Mouse (Mus musculus): Measurements from ENCODE around the gene Dgcr2.
A peak's percentile ranks its signal among the peaks of the same experiment; 100 is the strongest.

Gene Dgcr2

GRCm38 (mm10) chr16:17911052-17911595 lies 12.8 kb upstream of the Dgcr2 start, which contains the start of gene Ess2:
Gene Ess2, minus strand, starts transcription at chr16:17911348.
- peak; percentile 69 to 80 for DNase-seq (ENCODE audit: low spot score in 2 of 2)

DNA sequence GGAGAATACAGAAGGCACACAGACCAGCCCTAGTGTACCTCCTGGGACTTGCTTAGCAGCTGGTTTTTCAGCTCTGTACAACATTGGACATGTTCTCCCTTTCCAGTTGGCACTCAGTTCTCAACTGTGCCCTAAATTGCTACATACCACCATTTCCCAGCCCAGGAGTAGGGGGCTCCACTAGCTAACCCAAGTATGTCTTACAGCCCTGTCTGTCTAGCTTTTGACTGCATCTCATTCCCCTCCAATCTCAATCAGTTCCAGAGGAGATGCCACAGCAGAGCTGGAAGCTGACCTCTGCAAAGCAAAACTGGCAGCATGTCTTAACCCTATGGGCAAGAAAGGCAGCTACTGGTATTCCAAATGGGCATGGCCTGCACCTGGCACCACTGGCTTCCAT lies 2.3 kb downstream of the Dgcr2 start:
- no peak for DNase-seq (ENCODE audit: low spot score in 2 of 2)

GRCm38 (mm10) chr16:17893923-17894322 lies 4.4 kb downstream of the Dgcr2 start, which contains the start of gene Tssk1:
Gene Tssk1, plus strand, starts transcription at chr16:17894223.
- DNase-seq (ENCODE audit: low spot score in 2 of 2): no peak

DNA sequence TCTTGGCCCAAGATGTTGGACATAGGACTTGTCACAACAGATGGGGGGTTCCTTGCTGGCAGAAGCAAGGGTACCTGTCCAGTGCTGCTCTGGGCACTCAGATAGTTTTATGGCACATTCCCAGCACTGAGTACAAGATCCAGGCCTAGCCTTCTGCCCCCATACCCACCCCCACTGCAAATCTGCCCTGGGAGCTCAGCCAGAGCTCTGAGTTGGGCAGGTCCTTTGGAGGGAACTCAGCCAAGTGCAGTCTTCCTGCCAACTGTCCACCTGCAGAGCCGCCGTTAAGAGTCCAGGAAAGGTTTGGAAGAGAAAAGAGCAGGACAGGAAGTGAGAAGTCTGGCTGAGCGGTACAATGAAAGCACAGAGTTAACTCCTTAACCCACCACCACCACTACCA lies 5.8 kb downstream of the Dgcr2 start:
- no peak for DNase-seq (ENCODE audit: low spot score in 2 of 2)

DNA sequence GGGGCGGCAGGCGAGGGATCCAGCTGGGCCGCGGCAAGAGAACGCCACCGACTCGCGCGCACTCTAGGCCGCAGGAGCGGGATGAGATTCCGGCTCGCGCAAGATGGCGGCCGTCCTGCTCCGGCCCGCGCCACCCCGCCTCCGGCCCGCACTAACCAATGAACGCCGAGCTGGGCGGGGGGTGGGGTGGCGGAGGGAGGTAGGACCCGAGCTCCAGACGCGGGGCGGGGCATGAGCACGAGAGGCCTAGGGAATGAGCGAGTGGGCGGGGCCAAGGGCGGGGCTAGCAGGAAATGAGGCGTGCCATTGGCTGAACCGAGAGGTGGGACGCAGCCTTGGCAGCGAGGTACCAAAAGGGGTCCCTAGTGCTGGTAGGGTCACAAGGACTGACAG lies 6.8 kb downstream of the Dgcr2 start, which contains the start of gene Gm20518:
TSS of gene Gm20518 (minus strand) at position 105 of the 393 bp plus-strand sequence.
- peak; percentile 99 for DNase-seq (ENCODE audit: low spot score in 2 of 2)

DNA sequence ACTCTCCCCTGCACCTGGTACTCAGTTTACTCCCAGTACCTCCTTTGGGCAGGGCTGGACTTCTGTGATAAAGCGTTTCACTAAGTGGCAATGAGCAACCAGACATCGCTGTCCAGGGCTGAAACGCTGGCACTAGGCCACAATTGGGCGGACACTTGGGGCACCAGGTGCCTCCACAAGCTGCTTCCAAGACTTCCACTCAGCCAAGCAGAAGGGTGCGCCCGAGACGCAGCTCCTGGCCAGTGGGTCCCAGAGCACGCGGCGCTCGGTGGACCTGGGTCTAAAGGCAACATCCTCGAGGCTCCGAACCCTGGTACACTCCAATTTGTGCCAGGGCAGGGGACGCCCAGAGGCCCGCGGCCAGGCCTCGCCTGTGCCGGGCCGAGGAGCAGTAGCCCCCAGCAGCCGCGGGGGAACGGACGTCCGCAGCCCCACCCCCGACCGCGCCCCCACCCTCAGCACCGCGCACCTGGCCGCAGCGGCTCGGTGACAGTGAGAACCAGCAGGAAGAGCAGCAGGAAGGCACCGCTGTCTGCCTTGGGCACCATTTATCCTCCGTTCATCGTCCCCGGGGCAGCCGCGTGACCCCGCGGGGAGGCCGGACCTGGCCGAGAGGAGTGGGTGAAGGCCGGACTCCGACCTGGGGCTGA lies 7.3 kb downstream of the Dgcr2 start:
- DNase-seq (ENCODE audit: low spot score in 2 of 2): peak; percentile 66 to 69

DNA sequence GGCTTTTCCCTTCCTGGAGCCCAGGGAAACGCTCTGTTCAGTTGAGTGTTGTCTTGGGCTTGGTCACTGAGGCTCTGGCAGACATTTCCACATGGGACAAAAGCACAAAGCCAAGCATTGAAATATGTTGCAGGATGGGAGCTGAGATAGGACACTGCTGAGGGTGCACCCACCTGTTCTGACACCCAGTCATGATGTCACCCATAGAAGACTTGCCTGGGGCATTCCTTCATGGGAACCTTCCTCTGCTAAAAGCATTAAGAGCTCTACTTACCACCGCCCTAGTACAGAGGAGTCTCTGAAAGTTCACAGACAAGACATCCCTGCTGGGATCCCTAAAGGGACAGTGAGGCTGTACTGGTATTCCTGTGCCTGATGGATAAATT lies 8.0 kb downstream of the Dgcr2 start:
- no peak for DNase-seq (ENCODE audit: low spot score in 2 of 2)

DNA sequence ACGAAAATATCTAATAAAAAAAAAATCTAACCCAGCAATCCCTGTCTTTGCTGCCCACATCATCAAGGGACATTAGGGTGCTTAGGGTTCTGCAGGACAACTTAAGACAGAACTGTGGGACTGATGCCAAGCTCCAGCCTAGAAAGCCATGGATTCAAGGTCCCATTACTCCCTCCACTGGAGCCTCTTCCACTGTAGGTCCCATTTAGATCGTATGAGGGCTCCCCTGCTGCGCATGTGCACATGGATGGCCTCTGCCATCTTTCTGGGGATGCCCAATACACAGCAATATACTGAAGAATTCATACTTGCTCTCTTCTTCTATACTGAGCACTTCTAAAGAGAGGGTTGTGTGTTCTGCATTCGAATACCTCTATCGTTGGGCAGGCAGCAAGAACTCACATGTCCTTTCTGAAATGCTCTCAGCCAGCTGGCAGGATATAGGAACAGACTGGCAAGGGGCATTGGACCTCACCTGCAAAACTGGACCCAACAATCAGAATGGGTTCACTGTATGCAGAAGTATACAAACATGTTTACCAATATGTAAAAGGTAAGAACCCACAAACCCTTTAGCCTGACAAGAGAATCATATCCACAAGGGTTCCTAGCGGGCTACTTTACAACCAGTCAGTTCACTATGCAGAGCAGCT lies 8.5 kb downstream of the Dgcr2 start:
- DNase-seq (ENCODE audit: low spot score in 2 of 2): no peak

DNA sequence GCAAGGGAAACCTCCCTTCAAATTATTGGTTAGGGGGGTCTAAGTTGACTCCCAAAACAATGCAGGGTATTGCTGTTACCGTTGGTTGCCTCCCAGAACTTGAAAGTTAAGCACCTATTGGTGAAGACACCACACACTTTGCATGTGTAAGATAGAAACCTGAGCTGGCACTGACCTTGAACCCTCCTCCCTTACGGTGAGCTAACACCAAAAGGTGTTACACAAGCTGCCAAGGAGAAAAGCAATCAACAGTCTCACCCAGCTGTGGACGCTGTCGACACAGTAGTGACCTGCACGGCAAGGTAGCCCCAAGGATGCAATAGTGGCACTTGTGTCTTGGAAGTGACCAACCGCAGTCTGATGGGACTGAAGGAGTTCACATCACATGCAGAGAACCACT lies 14.2 kb downstream of the Dgcr2 start:
- DNase-seq (ENCODE audit: low spot score in 2 of 2): no peak

DNA sequence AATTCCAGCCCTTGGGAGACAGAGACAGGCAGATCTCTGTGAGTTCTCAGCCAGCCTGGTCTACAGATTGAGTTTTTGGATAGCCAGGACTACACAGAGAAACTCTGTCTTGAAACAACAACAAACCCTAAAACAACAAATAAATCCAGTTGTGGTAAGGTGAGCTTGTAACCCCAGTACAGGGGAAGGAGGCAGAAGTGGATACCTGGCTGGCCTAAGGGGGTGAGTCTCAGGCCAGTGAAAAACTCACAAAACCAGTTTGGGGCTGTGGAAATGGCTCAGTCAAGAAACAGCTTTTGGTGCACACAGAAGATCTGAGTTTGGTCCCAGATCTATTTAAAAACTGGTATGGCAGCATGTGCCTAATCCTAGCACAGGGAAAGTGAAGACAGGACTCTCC lies 16.2 kb downstream of the Dgcr2 start:
- DNase-seq (ENCODE audit: low spot score in 2 of 2): no peak

GRCm38 (mm10) chr16:17879571-17879970 lies 18.8 kb downstream of the Dgcr2 start:
- DNase-seq (ENCODE audit: low spot score in 2 of 2): no peak

DNA sequence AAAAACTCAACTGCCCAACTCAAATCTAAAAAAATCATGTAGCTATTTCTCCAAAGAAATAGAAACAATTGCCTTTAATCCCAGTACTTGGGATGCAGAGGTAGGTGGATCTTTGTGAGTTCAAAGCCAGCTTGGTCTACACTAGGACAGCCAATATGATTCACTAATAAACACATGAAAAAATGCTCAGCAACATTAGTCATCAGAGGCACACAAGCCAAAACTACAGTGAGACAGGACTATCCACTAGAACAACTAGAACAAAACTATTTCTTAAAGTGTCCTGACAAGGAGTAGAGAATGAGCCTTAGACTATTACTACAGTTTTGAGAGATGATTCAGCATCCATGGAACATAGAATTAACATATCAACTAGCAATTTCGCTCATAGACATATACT lies 22.3 kb downstream of the Dgcr2 start:
- no peak for DNase-seq (ENCODE audit: low spot score in 2 of 2)

DNA sequence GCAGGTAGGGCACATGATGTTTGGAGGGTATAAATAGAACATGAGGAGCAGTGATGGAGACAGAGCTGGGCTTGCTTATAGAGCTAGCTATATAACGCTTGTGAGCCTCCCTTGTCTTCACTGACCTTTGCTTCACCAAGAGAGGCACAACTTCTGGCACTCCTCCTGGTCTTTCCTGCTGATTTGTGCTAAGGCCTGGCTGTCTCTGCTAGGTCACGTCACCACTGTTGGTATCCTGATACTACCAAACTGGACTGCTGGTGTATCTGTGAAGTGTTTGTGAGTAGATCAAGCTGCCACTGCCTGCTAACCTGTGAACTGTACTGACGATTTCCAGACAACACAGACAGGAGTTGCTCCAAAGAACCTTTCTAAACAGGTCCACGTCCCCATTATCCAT lies 23.2 kb downstream of the Dgcr2 start:
- DNase-seq (ENCODE audit: low spot score in 2 of 2): no peak

DNA sequence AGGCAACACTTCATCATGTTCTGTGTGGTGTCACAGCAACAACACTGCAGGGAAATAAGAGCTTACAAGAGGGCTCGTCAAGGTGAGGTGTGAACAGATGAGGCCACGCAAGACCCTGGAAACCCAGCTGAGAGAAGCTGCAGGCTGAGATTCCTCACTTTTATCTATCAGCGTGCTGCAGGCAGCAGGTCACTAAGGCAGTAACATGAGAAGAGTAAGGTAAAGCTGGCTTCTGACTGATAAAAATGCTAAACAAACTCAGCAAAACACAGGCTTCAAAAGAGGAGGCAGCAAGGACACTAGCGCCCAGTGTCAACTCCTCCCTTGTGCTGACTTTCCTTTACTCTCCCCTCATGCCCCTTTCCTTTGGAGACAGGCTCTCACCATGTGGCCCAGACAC lies 25.4 kb downstream of the Dgcr2 start:
- no peak for DNase-seq (ENCODE audit: low spot score in 2 of 2)

DNA sequence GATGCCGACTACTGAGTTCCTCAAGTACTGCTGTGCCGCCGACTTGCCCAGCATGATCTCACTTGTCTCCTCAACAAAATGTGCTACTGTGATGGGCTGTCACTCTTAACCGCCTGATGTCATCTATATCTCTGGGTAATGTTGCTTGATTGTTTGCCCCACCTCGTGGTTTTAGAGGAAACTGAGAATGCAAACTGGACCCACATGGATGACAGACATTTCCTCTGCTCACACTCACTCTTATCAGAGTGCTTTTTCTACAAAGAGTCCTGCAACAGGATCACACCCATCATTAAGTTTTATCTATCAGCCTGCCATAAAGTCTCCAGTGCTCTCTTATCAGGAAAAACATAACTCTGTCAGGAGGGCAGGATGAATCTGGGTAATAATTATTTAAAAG lies 27.1 kb downstream of the Dgcr2 start:
- no peak for DNase-seq (ENCODE audit: low spot score in 2 of 2)

- no peak for DNase-seq (ENCODE audit: low spot score in 2 of 2)
Observed at GRCm38 (mm10) chr16:17865770-17866169, 32.6 kb downstream of the Dgcr2 start.

GRCm38 (mm10) chr16:17865293-17865692 lies 33.1 kb downstream of the Dgcr2 start:
- DNase-seq (ENCODE audit: low spot score in 2 of 2): no peak

- no peak for DNase-seq (ENCODE audit: low spot score in 2 of 2)
Observed at GRCm38 (mm10) chr16:17858592-17858991, 39.8 kb downstream of the Dgcr2 start.

DNA sequence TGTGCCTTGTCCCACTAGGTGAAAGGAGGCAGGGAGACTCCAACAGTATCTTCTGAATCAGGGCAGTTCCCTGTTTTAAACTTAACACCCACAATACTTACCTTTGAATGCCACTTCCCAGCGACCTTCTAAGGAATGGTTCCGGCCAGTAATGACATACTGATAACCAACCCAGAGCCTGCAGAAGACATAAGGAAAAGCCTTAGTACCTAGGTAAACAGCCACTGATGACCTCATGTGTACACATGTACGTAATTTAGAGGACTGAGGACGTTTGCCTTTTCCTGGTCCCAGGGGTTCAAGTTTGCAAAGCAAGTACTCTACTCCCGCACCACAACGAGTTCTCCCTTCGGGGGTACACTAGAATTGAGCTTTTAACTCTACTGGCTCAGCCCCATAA lies 41.2 kb downstream of the Dgcr2 start:
- DNase-seq (ENCODE audit: low spot score in 2 of 2): no peak

- DNase-seq (ENCODE audit: low spot score in 2 of 2): no peak
Observed at GRCm38 (mm10) chr16:17853263-17853662, 45.1 kb downstream of the Dgcr2 start.

- no peak for DNase-seq (ENCODE audit: low spot score in 2 of 2)
Observed at GRCm38 (mm10) chr16:17851860-17852259, 46.5 kb downstream of the Dgcr2 start.

- DNase-seq (ENCODE audit: low spot score in 2 of 2): no peak
Observed at GRCm38 (mm10) chr16:17851331-17851730, 47.0 kb downstream of the Dgcr2 start.

DNA sequence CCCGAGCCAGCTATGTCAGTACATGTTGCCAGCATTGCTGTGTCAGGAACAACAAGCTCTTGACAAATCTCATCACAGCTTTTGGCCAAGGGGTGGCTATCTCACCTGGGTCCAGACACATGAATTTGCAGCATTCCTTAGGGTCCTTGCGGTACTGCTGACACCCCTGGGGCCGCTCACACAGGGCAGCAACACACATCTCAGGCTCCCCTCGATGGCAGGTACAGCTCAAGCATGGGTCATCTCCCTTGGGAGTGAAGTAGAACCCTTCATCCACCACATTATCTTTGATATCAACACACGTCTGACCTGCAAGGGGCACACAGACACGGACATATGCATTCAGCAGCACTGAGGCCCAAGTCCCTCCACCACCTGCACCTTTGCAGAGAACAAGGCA lies 48.9 kb downstream of the Dgcr2 start:
- DNase-seq (ENCODE audit: low spot score in 2 of 2): no peak
